Comparison of ENCODE assay signal across 28 mouse cellular contexts in the genomic region with DNA sequence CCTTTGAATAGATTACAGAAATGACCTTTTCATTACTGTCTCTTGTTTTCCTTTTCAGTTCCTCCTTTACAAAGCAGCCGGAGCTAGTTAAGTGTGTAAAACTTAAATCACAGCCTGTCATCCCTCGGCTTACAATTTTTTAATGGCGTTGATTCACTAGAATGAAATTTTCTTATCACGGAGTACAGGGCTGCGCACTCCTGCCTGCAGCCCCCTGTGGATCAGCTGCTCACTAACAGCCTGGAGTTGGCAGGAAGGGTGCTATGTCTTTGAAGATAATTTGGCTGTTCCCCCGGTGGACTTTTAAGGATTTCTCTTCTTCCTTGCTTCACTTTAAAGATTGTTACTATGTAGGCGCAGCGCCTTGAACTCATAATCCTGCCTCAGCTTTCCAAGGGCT. TPM values are rescaled to one million over a fixed set of nuclear protein-coding genes. Genes with fewer than 3 reads are reported as not detected.
DNase-seq lines count a peak whose midpoint lies in the region; ATAC-seq and TF ChIP-seq lines count a peak whose summit lies in the region.
"Had no signal": no experiment of that assay in that cellular context is flagged by ENCODE, and none has a peak within 500 bp of the region (broad histone marks: within the 10 kb centered on the region; RNA-seq: fewer than 3 reads in every experiment).

No protein-coding gene starts in this region.

- no peak overlapping the region for H3K4me2 ChIP-seq in forebrain, embryonic 16.5 days (ENCODE audit: low read length)
- H3K4me2 ChIP-seq in forebrain, embryonic 12.5 days, result no peak overlapping the region
- H3K4me2 ChIP-seq: embryonic facial prominence, embryonic 13.5 days; embryonic facial prominence, embryonic 15.5 days had no signal

- no peaks in the 10 kb centered on the region for H3K27me3 ChIP-seq in forebrain, embryonic 16.5 days (replicated peaks; ENCODE audit: control insufficient read depth, insufficient read depth, low read length)
- H3K27me3 ChIP-seq in forebrain, embryonic 12.5 days, result no peaks in the 10 kb centered on the region
- H3K27me3 ChIP-seq in heart, embryonic 10.5 days (ENCODE audit: insufficient read depth, poor library complexity, severe bottlenecking), result no peaks in the 10 kb centered on the region
- no peaks in the 10 kb centered on the region for H3K27me3 ChIP-seq in hindbrain, embryonic 10.5 days (ENCODE audit: insufficient read depth, poor library complexity, severe bottlenecking)
- H3K27me3 ChIP-seq: CH12.LX; embryonic facial prominence, embryonic 13.5 days; embryonic facial prominence, embryonic 15.5 days had no signal

- ATAC-seq in forebrain, embryonic 16.5 days, result 0 out of 2 replicates have a peak, but pooled peaks have one; percentile 54
- no peak for ATAC-seq in forebrain, embryonic 12.5 days (ENCODE audit: low FRiP score)
- ATAC-seq: activated CD4-positive, CD25-positive, alpha-beta regulatory T cell, adult 4 months; CD4-positive, CD25-positive, alpha-beta regulatory T cell, adult 4 months; Patski had no signal

- peaks cover 6% of the 10 kb centered on the region for H3K4me1 ChIP-seq in forebrain, embryonic 16.5 days (replicated peaks; ENCODE audit: control insufficient read depth, insufficient read depth, low read length)
- no peaks in the 10 kb centered on the region for H3K4me1 ChIP-seq in forebrain, embryonic 12.5 days
- 0 out of 2 replicates have a peak, but pooled peaks cover under 1% of the 10 kb centered on the region for H3K4me1 ChIP-seq in heart, embryonic 10.5 days
- no peaks in the 10 kb centered on the region for H3K4me1 ChIP-seq in hindbrain, embryonic 10.5 days (replicated peaks)
- H3K4me1 ChIP-seq: embryonic facial prominence, embryonic 13.5 days; embryonic facial prominence, embryonic 15.5 days; forebrain, embryonic 10.5 days had no signal

- no peaks in the 10 kb centered on the region for H3K9me3 ChIP-seq in forebrain, embryonic 16.5 days (ENCODE audit: control insufficient read depth, low read length)
- no peaks in the 10 kb centered on the region for H3K9me3 ChIP-seq in forebrain, embryonic 12.5 days
- H3K9me3 ChIP-seq in heart, embryonic 10.5 days, result no peaks in the 10 kb centered on the region
- H3K9me3 ChIP-seq in hindbrain, embryonic 10.5 days, result no peaks in the 10 kb centered on the region
- H3K9me3 ChIP-seq: embryonic facial prominence, embryonic 13.5 days; embryonic facial prominence, embryonic 15.5 days; forebrain, embryonic 10.5 days; G1E had no signal

- no peak overlapping the region for H3K4me3 ChIP-seq in forebrain, embryonic 16.5 days (replicated peaks; ENCODE audit: low read length)
- no peak overlapping the region for H3K4me3 ChIP-seq in forebrain, embryonic 12.5 days (replicated peaks)
- H3K4me3 ChIP-seq in heart, embryonic 10.5 days, result no peak overlapping the region
- no peak overlapping the region for H3K4me3 ChIP-seq in hindbrain, embryonic 10.5 days
- H3K4me3 ChIP-seq: embryonic facial prominence, embryonic 13.5 days; embryonic facial prominence, embryonic 15.5 days; erythroblast, embryonic 14.5 days; forebrain, embryonic 10.5 days had no signal

- no peak for TF ChIP-seq POLR2A in brain, embryonic 14.5 days (IDR thresholded peaks at IDR 0.05; ENCODE audit: borderline replicate concordance, extremely low read depth, insufficient read depth, insufficient read length, poor library complexity, severe bottlenecking)

- H3K27ac ChIP-seq in forebrain, embryonic 16.5 days (ENCODE audit: low read length), result no peak overlapping the region
- no peak overlapping the region for H3K27ac ChIP-seq in forebrain, embryonic 12.5 days
- H3K27ac ChIP-seq in heart, embryonic 10.5 days, result no peak overlapping the region
- H3K27ac ChIP-seq in hindbrain, embryonic 10.5 days, result no peak overlapping the region
- H3K27ac ChIP-seq: embryonic facial prominence, embryonic 13.5 days; embryonic facial prominence, embryonic 15.5 days; forebrain, embryonic 10.5 days had no signal

- H3K9ac ChIP-seq in forebrain, embryonic 16.5 days (replicated peaks; ENCODE audit: low read depth, low read length), result no peak overlapping the region
- no peak overlapping the region for H3K9ac ChIP-seq in forebrain, embryonic 12.5 days
- H3K9ac ChIP-seq: embryonic facial prominence, embryonic 13.5 days; embryonic facial prominence, embryonic 15.5 days had no signal

- 43% methylated on average over 8 of the region's 8 CpGs for WGBS in forebrain, embryonic 16.5 days
- WGBS in forebrain, embryonic 12.5 days, result 68% methylated on average over 8 of the region's 8 CpGs
- WGBS in heart, embryonic 10.5 days, result 71% methylated on average over 8 of the region's 8 CpGs
- 81% methylated on average over 8 of the region's 8 CpGs for WGBS in hindbrain, embryonic 10.5 days

- DNase-seq in heart, embryonic 10.5 days (ENCODE audit: low spot score), result peak; percentile 24
- no peak for DNase-seq in heart, postnatal 10 days
- DNase-seq in A20 (ENCODE audit: low read depth, low spot score), result peak; percentile 28
- DNase-seq in brain, embryonic 14.5 days (ENCODE audit: low read depth), result peak; percentile 27
- DNase-seq in hindbrain, embryonic 10.5 days (ENCODE audit: low spot score), result no peak
- DNase-seq: adrenal gland, adult 8-10 months; adrenal gland, postnatal 14 days; adrenal gland, postnatal 36 days; B cell, adult 2 months; cerebellum, adult 11 months; cerebellum, adult 18-20 months; cerebellum, adult 8-10 months; cerebellum, adult 9-11 months; cerebellum, postnatal 14 days; cerebellum, postnatal 36 days; embryo, embryonic 11 days had no signal

- no peak for TF ChIP-seq CTCF in brain, embryonic 14.5 days (IDR thresholded peaks at IDR 0.05; ENCODE audit: borderline replicate concordance, extremely low read depth, insufficient read depth, insufficient read length)

- intact Hi-C loops in heart, postnatal 10 days (cut with DNase I), result no loop called here

- H3K36me3 ChIP-seq in forebrain, embryonic 16.5 days (ENCODE audit: control insufficient read depth, insufficient read depth), result no peaks in the 10 kb centered on the region
- no peaks in the 10 kb centered on the region for H3K36me3 ChIP-seq in forebrain, embryonic 12.5 days (replicated peaks)
- no peaks in the 10 kb centered on the region for H3K36me3 ChIP-seq in heart, embryonic 10.5 days
- no peaks in the 10 kb centered on the region for H3K36me3 ChIP-seq in hindbrain, embryonic 10.5 days
- H3K36me3 ChIP-seq: embryonic facial prominence, embryonic 13.5 days; embryonic facial prominence, embryonic 15.5 days; forebrain, embryonic 10.5 days; G1E had no signal

RNA-seq across cellular contexts. Expression of a gene that starts 36.6 kb away (rescaled TPM):
- polyA plus RNA-seq in forebrain, embryonic 16.5 days (2015; fragmentation: Nextera tagmentation; extraction: Ambion mirVana), result 2.9 and 3.6 TPM in 2 replicates
- 5.7 and 5.9 TPM in 2 replicates for polyA plus RNA-seq in forebrain, embryonic 12.5 days (2016; fragmentation: Nextera tagmentation; extraction: Ambion mirVana)
- 3.7 and 4.7 TPM in 2 replicates for polyA plus RNA-seq in heart, embryonic 10.5 days (2016; fragmentation: Nextera tagmentation; extraction: Ambion mirVana)
- 10 to 100 TPM; 13.1 to 17.0 TPM for total RNA-seq in heart, postnatal 10 days (2021)
- 8.7 and 11.9 TPM in 2 replicates for polyA plus RNA-seq in brain, embryonic 14.5 days (2012; rRNA removed)
- polyA plus RNA-seq in hindbrain, embryonic 10.5 days (2016; fragmentation: Nextera tagmentation; extraction: Ambion mirVana), result 2.4 and 3.5 TPM in 2 replicates
- total RNA-seq: CH12.LX; common myeloid progenitor, adult 5-6 weeks had no signal
- polyA plus RNA-seq: CD4-positive, CD25-positive, alpha-beta regulatory T cell, adult 4 months; erythroblast, embryonic 14.5 days; G1E had no signal

Comparison
In these comparisons a context has a peak if more than half of its experiments do, and no peak if none do; other contexts are left out.
1. DNase-seq: peak in heart, embryonic 10.5 days (single experiment), A20 (single experiment) and brain, embryonic 14.5 days (single experiment); none in heart, postnatal 10 days (0 of 2) and hindbrain, embryonic 10.5 days (single experiment).